Mouse (Mus musculus) heart, adult 2 months (tissue): ENCODE results near the gene Wdsub1. TPM values are rescaled to one million over a fixed set of nuclear protein-coding genes. Genes with fewer than 3 reads are reported as not detected.

Experiments used
- DNase-seq, 2 experiments: peaks; one replicate each; pipeline ENCODE4 v3.0.0; 2021
- H3K27ac ChIP-seq: fragments of 200-600 bp; 2 replicates; pipeline ENCODE4 v1.8.1; 2022
- H3K27me3 ChIP-seq: fragments of 200-500 bp; 2 replicates; pipeline ENCODE4 v1.6.1; 2012; ENCODE audit warnings: mild to moderate bottlenecking, low read length, inconsistent platforms, mixed read lengths; ENCODE audit not compliant: control insufficient read depth, insufficient read depth
- H3K36me3 ChIP-seq: fragments of 200-500 bp; 2 replicates; pipeline ENCODE4 v1.6.1; 2012; ENCODE audit warnings: low read length, inconsistent platforms; ENCODE audit not compliant: control insufficient read depth, insufficient read depth
- H3K4me1 ChIP-seq: fragments of 200-500 bp; 2 replicates; pipeline ENCODE4 v1.6.1; 2011; ENCODE audit warnings: low read length; ENCODE audit not compliant: control insufficient read depth, insufficient read depth
- H3K4me3 ChIP-seq: fragments of 200-600 bp; 2 replicates; pipeline ENCODE4 v1.8.1; 2022
- H3K79me2 ChIP-seq: fragments of 200-500 bp; replicated peaks from 2 replicates; pipeline ENCODE4 v1.6.1; 2012; ENCODE audit warnings: mild to moderate bottlenecking, inconsistent platforms, low read length, moderate library complexity, mixed read lengths; ENCODE audit not compliant: control insufficient read depth, insufficient read depth
- H3K9ac ChIP-seq: fragments of 200-500 bp; 2 replicates; pipeline ENCODE4 v1.6.1; 2012; ENCODE audit warnings: low read depth, mild to moderate bottlenecking, control low read depth, inconsistent platforms, low read length, mixed read lengths
- CTCF ChIP-seq: fragments of 200-600 bp; IDR thresholded peaks from 2 replicates; pipeline ENCODE4 v1.8.1; 2022; ENCODE audit warnings: antibody characterized with exemption, mild to moderate bottlenecking, moderate library complexity
- EP300 ChIP-seq: fragments of 200-500 bp; IDR thresholded peaks from 2 replicates; pipeline ENCODE4 v1.6.1; 2011; ENCODE audit warnings: low read depth, low read length, control low read depth; ENCODE audit not compliant: insufficient read depth
- POLR2A ChIP-seq: fragments of 200-500 bp; IDR thresholded peaks from 2 replicates; pipeline ENCODE4 v1.6.1; 2011; ENCODE audit warnings: mild to moderate bottlenecking, low read depth, low read length, control low read depth; ENCODE audit not compliant: insufficient read depth
- WGBS: fragments of 180-500 bp; shearing (Covaris S2); methylation state at CpG from one replicate; pipeline ENCODE4 v1.1.7; 2018; 5-methylcytosine and 5-hydroxymethylcytosine counted together
- intact Hi-C: fragments of 180-260 bp; cut with DNase I; formaldehyde crosslinking; loops from one replicate; pipeline ENCODE4 v1.15.1; 2025
- polyA plus RNA-seq: library from polyadenylated mRNA; depleted of rRNA; stranded (reverse); fragments of >200 nt; gene quantifications from 2 replicates; pipeline ENCODE4 v1.2.3, GENCODE M21; 2012
- total RNA-seq, 2 experiments: library from RNA; stranded (reverse); gene quantifications; 2 replicates each; pipeline ENCODE4 v1.2.3; 2021

Gene Wdsub1
- total and polyA plus RNA-seq, 3 experiments, result 21.4 to 47.7 (median 22.1) TPM

DNA sequence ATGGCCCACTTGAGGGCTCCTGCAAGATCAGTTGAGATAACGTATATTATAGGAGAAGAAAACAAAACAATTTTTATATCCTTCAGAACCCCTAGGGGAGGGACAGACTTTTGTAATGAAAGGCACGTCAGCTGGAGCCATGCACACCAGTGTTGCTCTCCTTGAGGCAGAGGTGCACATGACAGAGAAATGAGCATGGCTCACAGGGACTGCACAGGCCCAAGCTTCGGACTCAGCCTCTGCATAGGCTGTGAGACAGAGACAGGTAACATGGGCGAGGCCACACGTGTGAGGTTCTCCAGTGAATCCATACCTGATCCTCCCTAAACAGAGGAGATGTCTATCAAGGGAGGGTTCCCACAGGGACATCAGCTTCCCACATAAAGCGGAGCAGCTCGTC, 52.7 kb downstream of the Wdsub1 start:
- H3K4me1 ChIP-seq, result peaks cover 38% of the 10 kb centered on the region

DNA sequence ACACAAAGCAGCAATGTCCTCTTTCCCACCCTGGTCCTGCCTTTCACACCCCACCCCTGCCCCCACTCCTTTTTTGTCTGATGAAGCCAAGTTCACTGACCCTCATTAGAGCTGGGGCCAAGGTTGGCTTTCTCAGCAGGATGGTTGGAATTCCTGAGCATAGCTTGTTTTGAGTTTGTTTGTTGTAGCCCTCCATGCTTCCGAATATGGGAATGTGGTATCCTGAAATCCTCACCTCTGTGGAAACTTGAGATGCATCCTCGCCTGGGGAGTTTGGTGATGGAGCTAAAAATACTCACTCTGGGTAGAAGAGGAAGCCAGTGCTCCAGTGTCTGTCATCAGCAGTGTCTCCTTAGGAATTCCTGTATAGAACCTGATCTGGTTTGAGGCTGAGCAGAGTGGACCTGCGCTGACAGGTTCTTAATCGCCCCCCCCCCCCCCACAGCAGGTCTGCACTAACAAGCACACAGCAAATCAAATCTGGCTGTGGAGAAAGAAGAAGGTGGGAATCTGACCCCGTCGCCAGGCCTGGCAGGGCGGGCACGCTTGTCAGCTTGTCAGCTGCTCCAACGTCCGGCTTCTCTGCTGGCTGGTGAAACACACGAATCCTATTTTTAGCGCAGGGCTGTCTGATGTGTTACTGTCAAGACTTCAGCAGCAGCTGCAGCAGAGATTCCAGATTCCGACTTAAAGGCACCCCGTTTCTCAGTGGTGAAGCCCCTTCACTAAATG, 53.4 kb downstream of the Wdsub1 start:
- Histone ChIP-seq H3K4me3 (no peak overlapping the region), H3K4me1 (peaks cover 44% of the 10 kb centered on the region)

More for the DNA sequence above, 52.7 kb downstream of the Wdsub1 start:
- no peak for DNase-seq
- Histone ChIP-seq H3K9ac (peak overlapping the region; percentile 2; the same call in 1 of the 2 replicates), H3K27ac (peak overlapping the region; percentile 80), H3K4me3 (no peak overlapping the region), H3K79me2 (no peaks in the 10 kb centered on the region), H3K36me3 (peaks cover 2% of the 10 kb centered on the region), H3K27me3 (no peaks in the 10 kb centered on the region)
- WGBS, result 53% methylated on average over 7 of the region's 7 CpGs
- intact Hi-C loops, result loop anchor here (5.0 kb wide), 3 partner anchors 62 to 383 kb away; no protein-coding TSS in a partner anchor
- no peak for TF ChIP-seq CTCF
- no peak for TF ChIP-seq EP300
- TF ChIP-seq POLR2A, result no peak

DNA sequence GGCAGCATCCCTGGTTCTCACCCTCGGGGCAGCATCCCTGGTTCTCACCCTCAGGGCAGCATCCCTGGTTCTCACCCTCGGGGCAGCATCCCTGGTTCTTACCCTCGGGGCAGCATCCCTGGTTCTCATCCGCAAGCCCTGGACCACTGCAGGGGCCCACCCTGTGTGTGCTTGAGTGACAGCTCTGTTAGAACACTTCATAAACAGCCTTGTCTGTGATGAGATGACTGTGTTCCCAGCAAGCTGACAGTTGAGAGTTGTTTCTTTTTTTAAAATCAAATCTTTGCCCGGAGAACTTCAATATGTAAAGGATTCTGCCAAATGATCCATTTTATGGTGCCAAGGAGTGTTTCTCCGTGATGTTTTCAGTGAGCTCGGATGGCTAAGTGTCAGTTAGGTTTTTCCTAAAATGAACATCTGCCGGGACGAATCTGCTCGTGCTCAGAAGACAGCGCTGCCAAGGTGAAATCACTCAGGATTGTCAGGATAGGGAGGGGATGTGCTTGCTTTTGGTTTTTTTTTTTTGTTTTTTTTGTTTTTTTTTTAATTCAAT, 54.2 kb downstream of the Wdsub1 start:
- Histone ChIP-seq H3K4me1 (peaks cover 44% of the 10 kb centered on the region), H3K27me3 (no peaks in the 10 kb centered on the region), H3K79me2 (no peaks in the 10 kb centered on the region), H3K27ac (peak overlapping the region; percentile 80), H3K9ac (no peak overlapping the region), H3K36me3 (peaks cover 2% of the 10 kb centered on the region), H3K4me3 (no peak overlapping the region)
- WGBS, result 38% methylated on average over 11 of the region's 11 CpGs
- no peak for DNase-seq
- no peak for TF ChIP-seq POLR2A
- TF ChIP-seq CTCF, result no peak
- TF ChIP-seq EP300, result no peak
- intact Hi-C loops, result loop anchor here (5.0 kb wide), 3 partner anchors 61 to 384 kb away; no protein-coding TSS in a partner anchor

More for the DNA sequence above, 53.4 kb downstream of the Wdsub1 start:
- H3K79me2 ChIP-seq, result no peaks in the 10 kb centered on the region
- intact Hi-C loops, result loop anchor here (5.0 kb wide), 3 partner anchors 62 to 383 kb away; no protein-coding TSS in a partner anchor
- peaks cover 2% of the 10 kb centered on the region for H3K36me3 ChIP-seq
- TF ChIP-seq EP300 (0 out of 2 replicates have a peak, but pooled peaks have one; percentile 49), CTCF (no peak), POLR2A (0 out of 2 replicates have a peak, but pooled peaks have one; percentile 22)
- WGBS, result 3% methylated on average over 14 of the region's 14 CpGs
- peak overlapping the region; percentile 80 for H3K27ac ChIP-seq
- H3K9ac ChIP-seq, result peak overlapping the region; percentile 37; the same call in 1 of the 2 replicates
- DNase-seq, result peak; percentile 71 to 81
- H3K27me3 ChIP-seq, result no peaks in the 10 kb centered on the region

DNA sequence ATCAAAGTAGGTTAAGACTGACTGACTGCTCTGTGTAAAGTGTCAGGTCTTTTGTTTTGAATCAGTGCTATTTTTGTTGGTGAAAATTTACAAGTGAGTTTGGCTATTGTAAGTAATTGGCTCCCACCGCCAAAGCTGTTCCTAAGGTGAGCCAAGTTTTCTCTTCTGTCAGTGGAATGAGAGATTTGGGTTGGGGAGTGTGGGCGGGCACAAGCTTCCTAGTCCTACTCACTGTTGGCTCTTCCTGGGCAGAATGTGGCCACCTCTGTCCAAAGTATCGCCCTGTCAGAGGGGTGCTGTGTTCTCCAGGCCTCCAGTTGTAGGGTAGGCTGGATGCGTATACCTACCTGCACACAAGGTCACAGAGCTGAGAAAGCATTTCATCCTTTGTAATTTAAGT, 57.0 kb downstream of the Wdsub1 start:
- Histone ChIP-seq H3K36me3 (peaks cover 2% of the 10 kb centered on the region), H3K4me3 (no peak overlapping the region), H3K9ac (no peak overlapping the region), H3K27ac (peak overlapping the region; percentile 53), H3K4me1 (peaks cover 34% of the 10 kb centered on the region), H3K79me2 (no peaks in the 10 kb centered on the region), H3K27me3 (no peaks in the 10 kb centered on the region)
- DNase-seq, result no peak
- TF ChIP-seq EP300 (no peak), POLR2A (no peak), CTCF (no peak)
- intact Hi-C loops, result loop anchor here (5.0 kb wide), 3 partner anchors 58 to 387 kb away; no protein-coding TSS in a partner anchor
- 63% methylated on average over 4 of the region's 4 CpGs for WGBS

DNA sequence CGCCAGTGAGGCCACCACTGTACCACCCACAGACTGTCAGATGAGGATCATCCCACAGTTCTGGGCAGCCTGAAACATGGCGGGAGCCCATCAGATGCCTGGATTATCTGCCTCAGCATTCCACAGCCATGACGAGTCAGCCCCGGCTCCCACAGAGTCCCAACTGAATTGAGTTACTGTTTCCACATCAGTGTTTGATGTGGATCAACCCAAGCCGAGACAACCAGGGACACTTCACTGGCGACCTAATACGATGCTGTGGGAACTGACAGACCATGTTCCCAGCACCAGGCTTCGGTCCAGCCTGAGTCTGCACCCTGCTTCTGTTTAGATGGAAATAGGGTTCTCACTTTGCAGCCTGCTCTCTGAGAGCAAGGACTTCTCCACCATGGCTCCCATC, 58.1 kb downstream of the Wdsub1 start:
- Histone ChIP-seq H3K9ac (no peak overlapping the region), H3K27me3 (no peaks in the 10 kb centered on the region), H3K79me2 (no peaks in the 10 kb centered on the region), H3K4me3 (no peak overlapping the region), H3K4me1 (peaks cover 23% of the 10 kb centered on the region), H3K36me3 (peaks cover 2% of the 10 kb centered on the region), H3K27ac (peak overlapping the region; percentile 57)
- 23% methylated on average over 8 of the region's 8 CpGs for WGBS
- TF ChIP-seq CTCF, result no peak
- intact Hi-C loops, result no loop called here
- peak; percentile 63 to 74 for DNase-seq

DNA sequence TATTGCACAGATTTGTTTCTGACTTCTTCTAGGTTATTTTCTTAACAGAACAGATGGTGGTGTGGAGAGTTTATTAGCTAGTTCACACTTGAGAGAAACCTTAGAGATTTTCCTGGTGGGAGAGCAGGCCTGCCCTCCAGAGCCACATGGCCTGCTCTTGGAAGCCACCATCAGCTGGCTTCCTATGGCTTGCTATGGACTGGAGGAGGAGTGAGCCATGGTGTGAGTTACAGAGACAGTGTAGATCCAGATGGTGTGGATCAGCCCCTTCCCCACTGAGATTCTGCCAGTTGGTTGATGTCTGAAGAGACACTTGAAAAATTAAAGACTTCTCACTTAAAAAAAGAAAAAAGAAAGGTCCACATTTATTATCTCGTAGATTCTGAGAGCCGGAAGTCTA, 61.3 kb downstream of the Wdsub1 start:
- Histone ChIP-seq H3K4me3 (no peak overlapping the region), H3K27ac (no peak overlapping the region), H3K9ac (no peak overlapping the region), H3K79me2 (no peaks in the 10 kb centered on the region), H3K27me3 (no peaks in the 10 kb centered on the region), H3K36me3 (0 out of 2 replicates have a peak, but pooled peaks cover 2% of the 10 kb centered on the region), H3K4me1 (peaks cover 9% of the 10 kb centered on the region)
- intact Hi-C loops, result no loop called here
- no peak for DNase-seq
- no peak for TF ChIP-seq EP300
- TF ChIP-seq POLR2A, result no peak
- no peak for TF ChIP-seq CTCF
- 63% methylated on average over 2 of the region's 2 CpGs for WGBS
